Mouse (Mus musculus) thymus, postnatal 0 days (tissue): ENCODE measurements at regions not wholly inside any gene's neighbourhood (a gene's known extent, or its start where the extent isn't known, plus 50 kb on each side); places are given as distances from the start of the nearest gene placed in this dataset.

Source experiments
- DNase-seq: peaks from one replicate; pipeline ENCODE4 v3.0.0-alpha.2; 2015; ENCODE audit warnings: low spot score

DNA sequence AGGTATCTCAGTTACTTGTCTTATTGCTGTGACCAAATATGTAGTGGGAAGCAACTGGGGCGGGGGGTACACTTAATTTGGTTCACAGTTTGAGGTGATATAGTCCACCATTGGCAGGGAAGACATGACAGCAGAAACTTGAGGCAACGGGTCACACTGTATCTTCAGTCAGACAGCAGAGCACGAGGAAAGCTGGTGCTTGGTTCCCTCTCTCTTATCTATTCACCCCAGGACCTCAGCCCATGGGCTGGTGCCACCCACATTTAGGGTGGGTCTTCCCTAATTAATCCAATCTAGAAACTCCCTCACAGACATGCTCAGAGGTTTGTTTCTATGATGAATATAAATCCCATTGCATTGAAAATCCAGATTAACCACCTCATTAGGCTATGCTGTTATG is 56.5 kb downstream of the Otud1 start:
- DNase-seq: no peak

DNA sequence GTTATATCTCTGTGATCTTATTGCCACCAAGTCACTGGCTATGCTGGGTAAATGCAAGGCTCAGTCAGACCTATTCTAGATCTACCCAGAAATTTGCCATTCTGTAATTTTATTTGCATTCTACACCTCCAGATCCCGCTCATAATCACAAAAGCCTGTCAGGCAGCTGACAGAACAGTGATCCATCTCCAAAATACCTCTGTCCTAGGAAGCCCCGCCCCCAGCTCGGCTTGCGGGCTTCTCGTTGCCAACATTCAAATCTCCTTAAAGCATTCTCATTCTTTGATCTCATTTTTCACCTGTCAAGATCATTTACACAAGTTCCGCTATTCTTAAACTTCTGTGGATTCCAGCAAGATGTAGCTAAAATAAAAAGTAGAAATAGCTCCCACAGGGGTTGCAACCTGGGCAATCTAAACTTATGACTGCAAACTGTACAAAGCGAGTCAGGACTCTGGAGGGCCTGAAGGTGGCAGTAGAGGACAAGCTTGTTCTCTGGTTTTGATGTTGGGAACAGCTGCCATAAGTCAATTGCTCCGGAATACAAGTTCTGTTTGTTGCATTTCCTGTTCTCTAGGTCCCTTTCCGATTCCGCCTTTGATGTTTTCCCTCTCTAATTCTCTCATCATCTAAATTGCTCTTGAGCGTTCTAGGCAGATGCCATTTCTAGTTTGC is 58.1 kb downstream of the Otud1 start:
- peak; percentile 87 for DNase-seq

DNA sequence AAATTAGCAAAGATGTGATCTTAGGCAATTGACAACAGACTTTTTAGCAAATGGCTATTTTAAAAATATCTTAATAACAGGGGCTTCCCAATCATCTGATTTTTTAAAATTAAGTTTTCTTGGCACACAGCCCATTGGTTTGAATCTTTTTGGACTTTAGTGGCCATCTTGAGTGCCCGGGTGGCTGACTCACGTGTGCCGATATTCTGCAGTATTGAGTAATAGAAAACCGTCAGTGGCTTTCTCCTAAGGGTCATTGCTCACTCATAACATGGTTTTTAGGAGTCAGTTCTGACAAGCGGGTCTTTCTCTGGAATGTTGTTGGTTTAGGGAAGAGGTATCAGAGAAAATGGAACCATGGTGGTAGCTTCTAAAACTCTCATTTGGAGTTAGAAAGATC is 58.8 kb downstream of the Otud1 start:
- DNase-seq: no peak

DNA sequence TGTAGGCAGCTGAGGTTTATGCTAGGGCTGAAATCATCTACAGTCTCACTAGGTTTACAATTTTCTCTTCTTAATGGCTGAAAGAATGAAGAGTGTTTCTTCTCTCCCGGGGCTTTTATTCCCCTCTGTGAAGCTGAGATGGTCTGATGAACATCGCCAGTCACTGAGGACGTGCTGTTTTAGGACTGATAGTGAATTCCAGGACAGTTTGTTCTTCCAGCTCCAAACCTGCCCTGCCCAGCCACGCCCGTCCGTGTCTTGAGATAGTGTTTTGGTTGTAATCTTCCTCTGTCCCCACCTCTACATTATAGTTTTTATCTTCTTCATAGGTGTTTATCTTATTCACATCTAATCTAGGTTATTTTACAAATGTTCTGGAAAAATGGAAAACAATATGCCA is 68.5 kb downstream of the Otud1 start:
- DNase-seq: no peak

DNA sequence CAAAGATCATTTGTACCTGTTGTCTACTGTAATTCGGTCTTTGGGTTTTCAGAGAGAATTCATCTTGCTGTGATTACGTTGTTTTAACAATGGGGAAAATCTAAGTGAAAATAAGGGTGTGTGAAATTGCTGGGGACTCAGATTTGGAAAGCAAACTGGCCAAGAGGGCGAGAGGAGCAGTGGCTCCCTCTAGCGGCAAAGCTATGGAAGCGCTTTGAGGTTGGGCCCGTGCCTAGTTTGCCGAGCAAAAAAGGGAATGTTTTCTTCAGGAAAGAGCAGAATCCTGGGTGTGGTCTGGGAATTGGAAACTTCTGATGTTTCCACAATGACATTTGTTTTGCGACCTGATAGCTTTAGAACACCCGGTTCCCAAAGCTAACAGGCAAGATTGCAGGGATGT is 69.4 kb downstream of the Otud1 start:
- peak; percentile 32 for DNase-seq

DNA sequence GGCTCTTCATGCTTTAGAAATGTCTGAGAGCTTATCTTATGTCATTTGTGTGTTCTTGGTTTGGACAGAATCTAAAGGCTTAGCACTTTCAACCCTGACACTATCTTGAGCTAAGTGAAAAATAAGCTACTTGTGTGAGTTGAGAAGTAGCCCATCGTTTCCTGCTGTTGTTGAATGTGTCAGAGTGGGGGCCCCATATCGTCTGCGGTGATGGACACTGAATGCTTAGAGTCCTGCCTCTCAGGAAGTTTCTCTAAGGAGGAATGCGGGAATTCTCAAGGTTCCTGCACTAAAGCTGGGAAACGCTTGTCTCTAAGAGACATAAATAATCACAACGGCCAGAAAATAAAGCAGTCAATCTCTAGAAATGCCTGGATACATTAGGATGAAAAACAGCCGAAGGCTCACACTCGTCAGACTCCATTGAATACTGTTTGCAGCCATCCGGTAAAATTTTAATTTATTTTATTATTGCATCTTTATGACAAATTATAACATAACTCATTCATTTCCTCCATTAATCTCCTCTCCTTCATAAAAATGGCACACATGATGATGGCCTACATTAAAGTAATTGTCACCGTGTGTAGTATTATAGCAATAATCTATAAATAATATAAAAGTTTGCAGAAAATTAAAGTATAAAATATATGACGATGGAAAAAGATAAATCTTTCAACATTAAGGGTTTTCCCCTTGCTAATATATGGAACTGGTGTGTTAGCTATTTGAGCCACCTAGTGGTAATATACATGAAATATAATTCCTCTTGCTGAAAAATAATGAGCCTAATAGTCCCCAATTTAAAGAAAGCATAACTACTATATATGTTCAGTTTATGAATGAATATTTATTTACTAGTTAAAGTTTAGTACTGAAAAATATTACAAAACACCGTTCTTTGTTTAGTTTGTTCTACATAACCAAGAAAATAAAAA is 75.6 kb downstream of the Otud1 start:
- no peak for DNase-seq

DNA sequence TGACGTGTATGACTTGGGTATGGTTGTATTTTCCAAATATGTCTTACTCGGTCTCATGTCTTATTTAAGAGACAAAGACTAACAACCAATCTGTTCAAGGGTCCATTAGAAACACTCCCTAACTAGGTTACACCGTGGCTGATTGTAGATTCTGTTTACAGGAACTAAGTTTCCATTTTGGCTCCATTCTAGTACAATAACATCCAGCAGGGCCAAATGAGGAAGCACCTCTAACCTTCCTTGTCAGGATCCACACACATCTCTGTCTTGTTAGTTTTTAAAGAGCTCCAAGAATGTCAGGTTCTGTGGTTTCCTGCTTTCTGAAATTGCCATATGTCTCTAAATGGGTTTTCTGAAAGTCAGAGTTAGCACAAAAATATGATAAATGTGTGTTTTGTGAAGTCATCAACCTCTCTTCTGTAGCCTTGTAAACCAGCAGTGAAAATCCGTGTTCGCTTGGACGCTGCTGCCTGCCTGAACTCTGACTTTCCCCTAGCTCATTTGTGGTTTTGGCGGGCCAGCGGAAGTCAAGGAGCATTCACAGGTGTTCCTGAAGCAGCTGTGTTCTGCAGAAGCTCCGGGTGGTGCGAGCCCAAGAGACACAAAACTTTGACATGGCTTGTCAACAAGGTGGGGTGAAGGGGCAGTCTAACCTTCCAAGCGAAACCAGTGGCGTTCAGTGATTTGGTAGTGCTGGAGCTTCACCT is 76.8 kb downstream of the Otud1 start:
- peak; percentile 70 for DNase-seq

DNA sequence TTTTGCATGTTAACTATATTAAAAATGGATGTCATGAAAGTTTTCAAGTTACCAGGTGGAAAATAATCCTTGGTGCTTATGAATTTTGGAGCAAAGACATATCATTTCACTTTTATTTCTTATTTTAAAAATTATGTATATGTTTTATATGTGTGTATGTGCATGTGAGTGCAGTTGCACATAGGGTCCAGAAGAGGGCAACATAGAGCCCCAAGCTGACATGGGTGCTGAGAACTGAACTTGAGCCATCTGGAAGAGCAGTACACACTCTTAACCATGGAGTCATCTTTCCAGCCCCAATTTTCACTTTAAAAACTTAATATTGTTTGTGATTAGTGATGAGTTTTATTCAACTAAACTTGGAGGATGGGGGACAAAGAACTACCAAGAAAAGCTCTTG is 84.0 kb downstream of the Otud1 start:
- no peak for DNase-seq

DNA sequence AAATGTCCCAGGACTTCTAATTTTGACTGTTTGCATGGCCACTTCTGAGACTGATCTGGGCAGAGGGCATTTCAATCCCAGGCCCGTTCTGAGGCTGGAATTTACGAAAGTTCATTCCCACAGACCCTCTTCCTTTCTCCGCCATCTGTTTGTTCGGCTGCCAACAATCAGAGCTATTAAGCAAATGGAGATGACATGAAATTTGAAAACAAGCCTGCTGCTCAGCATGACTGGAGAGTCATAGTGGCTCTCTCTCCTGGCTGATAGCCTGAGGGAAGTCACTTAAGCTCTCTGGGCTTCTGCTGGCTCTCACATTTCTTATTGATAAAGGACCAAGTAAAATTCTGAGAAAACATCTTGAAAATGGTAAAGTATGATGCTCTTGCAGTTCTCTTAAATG is 85.9 kb downstream of the Otud1 start:
- DNase-seq: no peak

DNA sequence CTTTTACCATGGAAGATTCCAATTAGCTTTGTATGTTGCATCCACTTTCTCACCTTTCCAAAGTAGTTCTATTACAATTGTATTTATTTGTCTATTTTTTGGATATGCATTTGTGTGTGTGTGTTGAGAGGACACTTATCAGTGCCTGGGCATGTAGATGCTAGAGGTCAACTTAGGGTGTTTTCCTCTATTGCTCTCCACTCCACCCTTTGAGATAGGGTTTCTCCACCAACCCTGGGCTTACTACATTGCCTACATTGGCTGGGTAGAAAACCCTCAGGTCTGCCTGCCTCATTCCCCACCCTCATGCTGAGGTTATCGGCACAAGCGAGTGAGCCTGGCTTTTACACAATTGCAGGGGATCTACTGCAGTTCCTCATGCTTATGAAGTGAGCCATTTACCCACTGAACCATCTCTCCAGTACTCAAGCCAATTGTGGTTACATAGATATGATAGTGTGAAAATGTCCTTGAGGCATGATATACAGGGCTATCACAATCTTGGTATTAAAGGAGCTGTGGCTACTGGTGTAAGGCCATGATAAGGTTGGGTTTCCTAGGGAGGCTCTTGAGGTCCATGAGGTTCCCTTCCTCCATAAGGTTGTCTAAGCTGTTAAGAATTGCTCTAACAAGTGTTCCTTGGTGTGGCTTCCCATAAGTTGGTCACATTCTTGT is 87.6 kb downstream of the Otud1 start:
- no peak for DNase-seq

DNA sequence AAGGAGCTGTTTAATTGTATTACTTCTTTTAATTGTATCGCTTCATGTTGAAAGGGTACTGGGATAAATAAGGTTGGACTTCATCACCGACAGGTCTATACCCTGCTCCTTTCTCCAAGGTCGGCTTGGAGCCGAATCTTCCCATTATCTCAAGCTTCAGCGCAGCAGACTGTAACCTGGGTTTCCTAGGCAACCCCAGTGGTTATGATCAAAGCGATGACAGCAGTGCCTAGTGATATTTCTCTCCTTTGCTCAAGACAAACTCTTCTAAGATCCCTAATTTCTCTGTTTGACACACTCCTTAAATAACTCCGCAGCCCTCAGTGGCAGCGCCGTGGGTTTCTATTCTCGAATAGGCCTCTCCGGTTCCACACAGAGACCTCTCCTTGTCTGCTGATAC is 95.2 kb downstream of the Otud1 start:
- DNase-seq: no peak

DNA sequence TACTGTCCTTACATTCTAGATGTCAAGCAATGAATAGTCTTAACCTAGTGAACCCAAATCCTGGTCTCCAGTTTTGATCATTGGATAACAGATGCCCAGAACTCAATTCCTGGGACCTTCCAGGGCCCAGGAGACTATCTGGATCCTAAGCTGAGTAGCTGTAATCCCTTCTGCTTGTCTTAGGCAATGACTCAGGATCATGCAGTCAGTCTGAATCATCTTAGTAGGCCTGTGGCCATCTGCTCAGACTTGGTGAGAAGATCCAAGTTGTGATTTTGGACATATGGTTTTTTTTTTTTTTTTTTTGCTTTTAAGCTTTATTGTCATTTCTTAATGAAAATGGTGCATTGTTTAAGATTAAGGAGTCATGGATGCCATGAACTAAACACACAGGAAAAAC is 95.9 kb downstream of the Otud1 start:
- DNase-seq: no peak

DNA sequence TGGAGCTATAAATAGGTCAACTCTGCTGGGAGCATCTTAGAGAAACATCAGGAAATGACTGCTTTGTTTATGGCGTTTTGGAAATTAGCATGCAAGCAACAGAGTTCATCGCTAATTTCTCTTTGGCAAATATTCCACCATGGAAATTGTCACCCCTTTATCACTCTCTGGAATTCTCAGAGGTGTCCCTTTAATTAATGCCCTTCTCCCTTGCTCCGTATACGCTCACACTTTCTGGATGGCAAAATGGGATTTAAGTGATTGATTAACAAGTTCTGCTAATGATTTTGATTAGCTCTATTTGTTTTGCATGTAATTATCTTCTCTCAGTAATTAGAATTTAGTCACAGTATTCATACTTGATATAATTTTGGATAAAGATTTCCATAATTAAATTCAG is 100.4 kb downstream of the Otud1 start:
- DNase-seq: no peak

DNA sequence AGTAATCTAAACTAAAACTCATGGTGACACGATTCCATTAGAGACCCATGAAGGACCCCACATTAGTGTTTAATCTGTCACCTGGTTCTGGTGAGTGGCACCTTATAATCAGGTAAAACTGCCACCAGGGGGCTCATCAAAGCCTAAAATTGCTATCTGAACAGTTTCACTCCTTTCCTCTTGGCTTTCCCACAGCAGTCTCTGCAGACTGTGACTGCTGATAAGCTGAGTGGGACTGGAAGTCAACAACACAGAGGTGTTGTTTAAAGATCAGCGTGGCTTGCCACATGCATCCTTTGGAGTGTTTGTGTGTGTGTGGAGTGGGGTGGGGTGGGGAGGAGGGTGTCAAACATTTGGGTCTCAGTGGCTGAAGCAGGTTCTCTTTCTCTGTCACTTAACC is 101.6 kb downstream of the Otud1 start:
- no peak for DNase-seq

DNA sequence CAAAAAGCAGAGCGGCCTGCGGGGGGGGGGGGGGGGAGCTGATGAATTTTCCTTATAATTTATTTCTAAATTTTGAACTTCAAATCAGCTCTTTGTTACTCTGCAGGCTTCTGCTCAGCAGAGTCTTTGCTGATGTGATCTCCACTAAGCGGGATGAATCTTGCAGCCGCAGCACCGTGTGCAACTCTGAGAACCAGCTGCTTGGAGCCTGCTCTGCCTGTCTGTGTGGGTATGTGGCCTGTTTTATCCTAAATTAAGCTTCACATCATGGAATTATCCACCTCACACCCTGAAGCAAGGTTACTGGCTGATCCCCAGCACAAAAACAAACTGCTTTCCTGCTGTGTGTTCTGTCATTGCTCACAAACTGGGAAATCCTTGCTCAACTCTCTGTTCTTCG is 102.0 kb downstream of the Otud1 start:
- no peak for DNase-seq

DNA sequence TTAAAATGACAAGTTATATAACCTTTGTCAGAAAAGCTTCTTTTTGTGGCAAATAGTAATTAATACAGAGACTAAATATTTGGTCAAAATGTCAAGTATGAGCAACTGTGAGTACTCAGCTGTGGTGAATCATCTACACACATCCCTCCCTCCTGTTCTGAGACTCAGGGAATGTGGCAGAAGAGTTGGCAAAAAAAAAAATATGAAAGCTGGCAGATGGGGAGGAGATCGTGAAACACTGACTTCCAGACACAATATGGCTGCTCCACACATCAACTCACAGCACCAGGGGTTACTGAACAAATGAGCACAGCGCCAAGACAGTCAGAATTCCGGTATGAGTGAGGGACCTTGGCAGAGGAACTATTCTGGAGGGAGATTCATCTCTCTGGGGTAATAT is 105.4 kb downstream of the Otud1 start:
- no peak for DNase-seq

DNA sequence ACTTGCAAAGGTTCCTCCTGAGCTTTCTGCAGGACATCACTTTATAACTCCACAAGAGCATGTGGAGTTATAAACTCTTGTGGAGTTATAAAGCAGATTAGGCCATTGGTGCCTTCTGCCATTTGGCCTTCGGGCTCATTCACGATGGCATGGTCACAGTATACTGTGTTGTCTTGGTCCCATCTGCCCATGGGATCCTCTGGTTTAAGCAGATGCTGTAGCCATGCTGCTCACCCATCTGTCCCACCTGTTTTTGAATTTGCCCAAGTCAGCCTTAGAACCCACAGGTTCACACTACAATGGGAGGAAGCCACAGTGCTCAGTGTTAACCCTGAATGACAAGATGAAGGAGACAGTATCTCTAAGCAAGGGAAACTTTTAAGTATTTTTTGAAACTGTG is 124.7 kb upstream of the Etl4 start:
- no peak for DNase-seq

DNA sequence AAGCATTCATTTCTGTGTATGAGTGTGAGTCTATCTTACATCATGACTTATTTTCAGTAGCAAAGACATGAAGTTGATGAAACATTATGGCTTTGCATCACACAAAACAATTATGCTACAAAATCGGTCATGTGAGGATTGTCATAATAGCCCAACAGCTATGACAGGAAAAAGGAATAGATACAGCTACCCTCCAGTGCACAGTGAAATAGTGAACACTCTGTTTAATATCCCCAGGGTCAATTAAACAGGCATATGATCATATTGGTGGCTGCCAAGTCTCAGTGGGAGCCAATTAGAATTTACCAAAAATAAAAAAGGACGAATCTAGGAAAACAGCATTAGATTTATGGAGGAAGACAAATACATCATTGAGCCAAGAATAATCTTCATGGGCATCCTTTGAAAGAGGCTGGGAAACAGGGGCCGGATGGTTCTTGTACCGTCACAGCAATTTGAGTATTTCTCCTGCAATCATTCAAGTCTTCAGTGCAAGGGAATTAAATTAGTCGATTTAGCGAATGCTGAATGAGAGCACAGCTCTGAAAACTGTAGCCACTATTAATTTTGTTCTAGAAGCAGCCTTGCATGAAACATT is 123.8 kb upstream of the Etl4 start:
- no peak for DNase-seq

DNA sequence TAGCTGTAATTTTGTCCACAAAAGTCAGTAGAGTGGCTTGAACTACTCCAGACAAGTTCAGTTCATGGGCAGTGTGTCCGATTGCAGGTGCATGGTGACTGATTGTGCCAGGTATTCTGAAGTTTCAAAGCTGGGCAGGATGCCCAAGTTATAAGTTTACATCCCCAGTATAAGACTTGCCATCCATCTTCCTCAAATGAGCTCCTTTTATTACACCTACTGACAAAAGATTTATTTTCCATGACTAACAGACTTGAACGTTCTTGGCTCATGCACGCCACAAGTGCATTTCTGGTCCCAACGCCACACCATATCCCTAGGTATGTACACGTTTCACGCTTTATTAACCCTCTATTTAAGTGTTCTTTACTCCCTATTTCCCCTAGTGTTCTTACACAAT is 117.4 kb upstream of the Etl4 start:
- DNase-seq: no peak

DNA sequence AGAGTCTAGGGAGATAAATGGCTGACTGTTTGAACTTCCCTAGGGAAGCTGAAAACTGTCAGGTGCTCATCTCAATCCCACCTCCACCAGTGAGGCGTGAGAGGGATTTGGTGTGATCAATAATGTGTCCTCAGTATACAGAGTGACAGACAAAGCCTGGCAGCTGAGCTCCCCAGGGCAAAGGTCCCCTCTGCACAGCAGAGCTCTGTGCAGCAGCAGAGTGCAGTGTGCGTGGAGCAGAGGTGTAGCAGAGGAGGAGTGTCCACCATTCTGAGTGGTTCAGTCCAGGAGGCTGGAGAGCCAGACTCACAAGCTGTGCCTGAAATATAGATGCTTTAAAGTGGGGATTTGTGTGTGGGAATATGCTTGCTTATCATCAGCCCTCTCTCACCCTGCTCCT is 112.8 kb upstream of the Etl4 start:
- DNase-seq: no peak
